Mouse (Mus musculus) heart, postnatal 0 days (tissue): ENCODE measurements around the gene Ncf4.

Source experiments
- CTCF ChIP-seq: IDR thresholded peaks from 2 replicates; pipeline ENCODE4 v1.5.1; 2016; ENCODE audit warnings: antibody characterized with exemption, control low read depth, low read depth
- EP300 ChIP-seq: IDR thresholded peaks from 2 replicates; pipeline ENCODE4 v1.6.1; 2016; ENCODE audit warnings: antibody characterized with exemption, low read depth

- TF ChIP-seq CTCF (no peak), EP300 (no peak)
Observed at GRCm38 (mm10) chr15:78195096-78195880, 49.3 kb upstream of the Ncf4 start.
